Mouse (Mus musculus) small intestine, adult 2 months (tissue): ENCODE data around the gene Dop1b. TPM values are rescaled to one million over a fixed set of nuclear protein-coding genes. Genes with fewer than 3 reads are reported as not detected.
A peak's percentile ranks its signal among the peaks of the same experiment; 100 is the strongest.

Source experiments
- H3K27ac ChIP-seq: fragments of 200-500 bp; 2 replicates; pipeline ENCODE4 v1.5.1; 2012; ENCODE audit warnings: low read depth, low read length, control low read depth, inconsistent platforms; ENCODE audit not compliant: insufficient read depth
- H3K27me3 ChIP-seq: fragments of 200-500 bp; 2 replicates; pipeline ENCODE4 v1.6.1; 2012; ENCODE audit warnings: mild to moderate bottlenecking, moderate library complexity, low read length, inconsistent platforms; ENCODE audit not compliant: control insufficient read depth, insufficient read depth
- H3K36me3 ChIP-seq: fragments of 200-500 bp; 2 replicates; pipeline ENCODE4 v1.6.1; 2012; ENCODE audit warnings: mild to moderate bottlenecking, low read length, control low read depth, inconsistent platforms; ENCODE audit not compliant: control insufficient read depth, insufficient read depth
- H3K4me1 ChIP-seq: fragments of 200-500 bp; 2 replicates; pipeline ENCODE4 v1.6.1; 2012; ENCODE audit warnings: low read length, inconsistent platforms, mixed read lengths; ENCODE audit not compliant: control insufficient read depth, insufficient read depth, insufficient read length
- H3K4me3 ChIP-seq: fragments of 200-500 bp; 2 replicates; pipeline ENCODE4 v1.5.1; 2012; ENCODE audit warnings: low read depth, mild to moderate bottlenecking, control low read depth, inconsistent platforms, low read length, moderate library complexity
- CTCF ChIP-seq: fragments of 200-500 bp; IDR thresholded peaks from 2 replicates; pipeline ENCODE4 v1.5.1; 2012; ENCODE audit warnings: low read depth, mild to moderate bottlenecking, control low read depth, inconsistent platforms, low read length, moderate library complexity, mixed read lengths; ENCODE audit not compliant: insufficient replicate concordance, insufficient read length; ENCODE audit errors: extremely low read depth
- POLR2A ChIP-seq: fragments of 200-500 bp; IDR thresholded peaks from 2 replicates; pipeline ENCODE4 v1.6.1; 2012; ENCODE audit warnings: low read depth, mild to moderate bottlenecking, control low read depth, inconsistent platforms, low read length, moderate library complexity
- WGBS: fragments of 180-500 bp; shearing (Covaris S2); methylation state at CpG from one replicate; pipeline ENCODE4 v1.1.7; 2018; 5-methylcytosine and 5-hydroxymethylcytosine counted together
- polyA plus RNA-seq: library from polyadenylated mRNA; depleted of rRNA; stranded (reverse); fragments of >200 nt; gene quantifications from 2 replicates; pipeline ENCODE4 v1.2.3, GENCODE M21; 2012

Gene Dop1b
- polyA plus RNA-seq, 1 experiment: 94.1 TPM

GRCm38 (mm10) chr16:93691206-93691841, 20.4 kb upstream of the Dop1b start:
- TF ChIP-seq POLR2A: no peak
- TF ChIP-seq CTCF: no peak
- Histone ChIP-seq H3K27ac (no peak overlapping the region), H3K36me3 (no peaks in the 10 kb centered on the region), H3K27me3 (no peaks in the 10 kb centered on the region), H3K4me3 (no peak overlapping the region), H3K4me1 (no peaks in the 10 kb centered on the region)
- 73% methylated on average over 6 of the region's 6 CpGs for WGBS

GRCm38 (mm10) chr16:93692744-93693143, 19.0 kb upstream of the Dop1b start:
- H3K27me3 ChIP-seq: no peaks in the 10 kb centered on the region
- H3K4me1 ChIP-seq: no peaks in the 10 kb centered on the region
- TF ChIP-seq CTCF: no peak
- no peak for TF ChIP-seq POLR2A
- no peaks in the 10 kb centered on the region for H3K36me3 ChIP-seq
- 83% methylated on average over 2 of the region's 2 CpGs for WGBS
- no peak overlapping the region for H3K27ac ChIP-seq
- no peak overlapping the region for H3K4me3 ChIP-seq

DNA sequence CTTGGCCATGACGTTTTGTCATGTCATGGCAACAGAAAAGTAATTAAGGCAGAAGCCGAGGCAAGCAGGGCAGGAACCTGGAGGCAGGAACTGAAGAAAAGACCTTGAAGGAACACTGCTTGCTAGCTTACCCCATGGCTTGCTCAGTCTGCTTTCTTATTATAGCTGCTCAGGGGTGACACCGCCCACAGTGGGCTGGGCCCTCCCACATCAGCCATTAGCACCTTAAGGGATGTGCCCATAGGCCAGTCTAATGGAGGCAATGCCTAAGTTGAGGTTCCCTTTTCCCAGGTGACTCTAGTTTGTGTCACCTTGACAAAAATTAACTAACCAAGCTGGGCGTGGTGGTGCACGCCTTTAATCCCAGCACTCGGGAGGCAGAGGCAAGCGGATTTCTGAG, 4.6 kb upstream of the Dop1b start:
- TF ChIP-seq POLR2A (no peak), CTCF (no peak)
- H3K36me3 ChIP-seq: no peaks in the 10 kb centered on the region
- 73% methylated on average over 7 of the region's 7 CpGs for WGBS
- H3K4me3 ChIP-seq: no peak overlapping the region
- 0 out of 2 replicates have a peak, but pooled peaks cover 2% of the 10 kb centered on the region for H3K4me1 ChIP-seq
- H3K27me3 ChIP-seq: no peaks in the 10 kb centered on the region
- no peak overlapping the region for H3K27ac ChIP-seq

DNA sequence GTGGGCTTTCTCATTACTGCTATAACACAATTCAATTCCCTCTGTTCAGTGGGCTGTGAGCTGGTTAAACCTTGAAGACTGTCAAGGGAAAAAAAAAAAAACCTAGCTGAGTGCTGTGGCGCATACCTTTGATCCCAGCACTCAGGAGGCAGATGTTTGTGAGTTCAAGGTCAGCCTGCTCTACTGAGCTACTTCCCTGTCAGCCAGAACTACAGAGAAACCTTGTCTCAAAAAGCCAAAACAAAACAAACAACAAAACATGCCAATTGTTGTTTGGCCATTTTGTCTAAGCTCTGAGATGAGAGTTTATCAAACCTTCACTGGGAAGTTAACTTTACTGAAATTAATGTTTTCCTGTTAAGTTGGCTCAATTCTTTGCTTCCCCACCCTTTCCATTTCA, 2.5 kb upstream of the Dop1b start:
- 68% methylated on average over 1 of the region's 1 CpGs for WGBS
- peaks cover 4% of the 10 kb centered on the region; the same call in 1 of the 2 replicates for H3K4me1 ChIP-seq
- no peaks in the 10 kb centered on the region for H3K36me3 ChIP-seq
- TF ChIP-seq CTCF (no peak), POLR2A (no peak)
- H3K27ac ChIP-seq: no peak overlapping the region
- no peak overlapping the region for H3K4me3 ChIP-seq
- H3K27me3 ChIP-seq: no peaks in the 10 kb centered on the region

DNA sequence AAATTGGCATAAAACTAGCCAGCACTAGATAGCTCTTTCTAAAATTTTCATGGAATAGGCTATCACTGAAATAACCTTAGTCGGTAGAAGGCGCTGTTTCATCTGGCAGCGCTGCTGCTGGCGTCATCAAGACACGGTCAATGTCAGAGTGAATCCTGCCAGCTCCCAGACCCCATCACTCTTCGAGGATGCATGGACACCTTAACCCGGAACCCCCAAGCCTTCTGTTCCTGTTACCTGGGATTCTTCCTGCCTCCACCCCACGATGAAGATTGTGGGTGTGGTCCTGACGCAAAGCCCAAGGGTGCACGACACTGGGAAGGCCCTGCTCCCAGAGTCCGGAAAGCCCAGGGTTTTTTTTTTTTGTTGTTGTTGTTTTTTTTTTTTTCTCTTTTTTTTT, 780 bp upstream of the Dop1b start:
- WGBS: under 1% methylated on average over 11 of the region's 11 CpGs
- H3K4me1 ChIP-seq: peaks cover 10% of the 10 kb centered on the region
- H3K27ac ChIP-seq: peak overlapping the region; percentile 53
- TF ChIP-seq POLR2A (no peak), CTCF (peak; percentile 83)
- H3K4me3 ChIP-seq: peak overlapping the region; percentile 66
- H3K36me3 ChIP-seq: no peaks in the 10 kb centered on the region
- no peaks in the 10 kb centered on the region for H3K27me3 ChIP-seq

- Histone ChIP-seq H3K36me3 (peaks cover 7% of the 10 kb centered on the region), H3K4me3 (peak overlapping the region; percentile 83), H3K27me3 (no peaks in the 10 kb centered on the region), H3K27ac (peak overlapping the region; percentile 75), H3K4me1 (peaks cover 8% of the 10 kb centered on the region)
- TF ChIP-seq POLR2A (no peak), CTCF (no peak)
- 3% methylated on average over 31 of the region's 31 CpGs for WGBS
Observed at GRCm38 (mm10) chr16:93712189-93712885, 633 bp downstream of the Dop1b start.

DNA sequence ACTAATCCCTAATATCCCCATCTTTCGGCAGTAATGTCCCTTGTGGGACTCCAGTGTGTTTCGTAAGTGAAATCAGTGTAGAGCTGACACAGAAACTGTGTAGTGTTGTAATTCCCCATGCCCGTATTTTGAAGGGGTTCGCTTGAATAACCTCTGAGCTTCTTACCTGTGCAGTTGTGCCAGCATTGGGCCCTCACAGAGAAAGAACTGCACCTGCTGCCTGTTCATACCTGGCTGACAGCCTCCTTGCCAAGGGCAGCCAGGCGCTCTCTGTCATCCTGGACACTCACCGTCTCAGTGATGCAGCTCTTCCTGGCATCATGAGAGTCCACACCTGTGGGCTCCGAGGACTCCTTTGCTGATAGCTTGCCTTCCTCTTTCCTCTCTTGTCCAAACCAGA, 1.3 kb downstream of the Dop1b start:
- WGBS: 47% methylated on average over 7 of the region's 7 CpGs
- Histone ChIP-seq H3K36me3 (peaks cover 9% of the 10 kb centered on the region), H3K4me3 (peak overlapping the region; percentile 27), H3K27me3 (no peaks in the 10 kb centered on the region), H3K27ac (peak overlapping the region; percentile 75; the same call in 1 of the 2 replicates), H3K4me1 (peaks cover 8% of the 10 kb centered on the region)
- TF ChIP-seq POLR2A (no peak), CTCF (no peak)
